Mouse (Mus musculus) liver, embryonic 14.5 days (tissue): Measurements from ENCODE around the gene Cst12. TPM values are rescaled to one million over a fixed set of nuclear protein-coding genes. Genes with fewer than 3 reads are reported as not detected.

Source experiments
- ATAC-seq: fragments of 200-750 bp; cut with Nextera tagmentation; 2 replicates; pipeline ENCODE4 v1.8.0; 2017; ENCODE audit warnings: moderate number of reproducible peaks, mild to moderate bottlenecking, moderate library complexity; ENCODE audit not compliant: insufficient read depth
- DNase-seq, 3 experiments: peaks; one replicate each; pipeline ENCODE4 v3.0.0-alpha.2; 2012 to 2013; ENCODE audit warnings: low read depth in 3 of 3, low spot score in 3 of 3
- H3K27ac ChIP-seq: fragments of 300-500 bp; sonication (generic); 2 replicates; pipeline ENCODE4 v1.5.1; 2014; ENCODE audit warnings: moderate library complexity, mild to moderate bottlenecking, control low read depth, inconsistent platforms
- H3K27me3 ChIP-seq: fragments of 300-500 bp; sonication (generic); 2 replicates; pipeline ENCODE4 v1.6.1; 2014; ENCODE audit warnings: mild to moderate bottlenecking, low read length, moderate library complexity; ENCODE audit not compliant: control insufficient read depth, insufficient read depth
- H3K36me3 ChIP-seq: fragments of 300-500 bp; sonication (generic); replicated peaks from 2 replicates; pipeline ENCODE4 v1.6.1; 2014; ENCODE audit warnings: low read depth; ENCODE audit not compliant: control insufficient read depth, insufficient read depth
- H3K4me1 ChIP-seq, 2 experiments: fragments of 200-500 bp in 1 of 2; fragments of 300-500 bp in 1 of 2; sonication (generic) in 1 of 2; replicated peaks; 2 replicates each; pipeline ENCODE4 v1.6.1; 2012 to 2014; ENCODE audit warnings: antibody characterized with exemption in 1 of 2, inconsistent platforms in 1 of 2, low read length in 1 of 2; ENCODE audit not compliant: control insufficient read depth in 2 of 2, insufficient read depth in 2 of 2
- H3K4me2 ChIP-seq: fragments of 300-500 bp; sonication (generic); 2 replicates; pipeline ENCODE4 v1.6.1; 2014; ENCODE audit warnings: low read depth, mild to moderate bottlenecking, control low read depth, moderate library complexity
- H3K4me3 ChIP-seq, 2 experiments: fragments of 200-500 bp in 1 of 2; fragments of 300-500 bp in 1 of 2; sonication (generic) in 1 of 2; 2 replicates each; pipeline ENCODE4 v1.5.1; 2012 to 2014; ENCODE audit warnings: low read depth in 2 of 2, low read length in 2 of 2, mild to moderate bottlenecking in 2 of 2, control low read depth in 1 of 2, inconsistent platforms in 1 of 2, moderate library complexity in 1 of 2; ENCODE audit not compliant: insufficient read depth in 1 of 2
- H3K9ac ChIP-seq: fragments of 300-500 bp; sonication (generic); replicated peaks from 2 replicates; pipeline ENCODE4 v1.6.1; 2014; ENCODE audit warnings: mild to moderate bottlenecking, control low read depth, moderate library complexity
- H3K9me3 ChIP-seq: fragments of 300-500 bp; sonication (generic); 2 replicates; pipeline ENCODE4 v1.6.1; 2016; ENCODE audit warnings: low read length, mixed read lengths; ENCODE audit not compliant: control insufficient read depth
- CTCF ChIP-seq: IDR thresholded peaks from 2 replicates; pipeline ENCODE4 v1.5.1; 2016; ENCODE audit warnings: antibody characterized with exemption, low read depth, control low read depth
- EP300 ChIP-seq: IDR thresholded peaks from 2 replicates; pipeline ENCODE4 v1.6.1; 2016; ENCODE audit warnings: antibody characterized with exemption, low read depth
- WGBS: fragments of 180-500 bp; shearing (Covaris S2); extraction: QIAGEN DNeasy Blood & Tissue Kit; methylation state at CpG from one replicate; pipeline ENCODE4 v1.1.7; 2014; ENCODE audit not compliant: insufficient replicate concordance; 5-methylcytosine and 5-hydroxymethylcytosine counted together
- polyA plus RNA-seq, 2 experiments: library from polyadenylated mRNA; depleted of rRNA in 1 of 2; stranded (reverse) in 1 of 2; unstranded in 1 of 2; fragments of >200 nt; fragmentation: Nextera tagmentation in 1 of 2; extraction: Ambion mirVana in 1 of 2; gene quantifications; 2 replicates each; pipeline versions ENCODE4 v1.2.1 to v1.2.3; 2012 to 2014

Gene Cst12
- polyA plus RNA-seq, 2 experiments = not detected

DNA sequence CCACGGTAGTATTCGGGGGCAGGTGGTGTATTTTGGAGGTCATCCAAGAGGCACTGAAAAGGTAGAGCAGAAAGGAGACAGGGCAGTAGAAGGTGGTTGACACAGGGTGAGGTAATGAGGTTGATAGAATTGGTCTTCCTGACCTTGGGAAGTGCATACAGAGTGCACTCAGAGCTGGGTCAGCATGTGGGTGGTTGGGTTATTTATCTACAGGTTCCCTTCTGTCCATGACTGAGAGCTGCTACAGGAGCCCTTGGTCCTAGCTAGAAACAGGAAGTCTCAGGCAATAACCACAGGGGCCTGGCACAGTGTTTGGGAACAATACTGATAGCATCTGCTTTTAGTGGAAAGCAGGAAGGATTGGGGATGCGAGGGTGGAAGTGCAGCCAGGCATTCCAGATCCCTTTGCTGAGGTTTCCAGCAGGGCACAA is 12.3 kb downstream of the Cst12 start:
- TF ChIP-seq EP300 (no peak), CTCF (no peak)
- ATAC-seq = peak; percentile 37; the same call in 1 of the 2 replicates
- no peak overlapping the region for H3K4me3 ChIP-seq
- 14% methylated on average over 3 of the region's 3 CpGs for WGBS
- DNase-seq = no peak
- H3K9ac ChIP-seq = no peak overlapping the region
- no peaks in the 10 kb centered on the region for H3K27me3 ChIP-seq
- H3K27ac ChIP-seq = no peak overlapping the region
- no peaks in the 10 kb centered on the region for H3K9me3 ChIP-seq
- no peaks in the 10 kb centered on the region for H3K36me3 ChIP-seq
- no peak overlapping the region for H3K4me2 ChIP-seq
- H3K4me1 ChIP-seq = no peaks in the 10 kb centered on the region

GRCm38 (mm10) chr2:148806696-148807095 is 17.5 kb downstream of the Cst12 start:
- Histone ChIP-seq H3K27ac (no peak overlapping the region), H3K27me3 (no peaks in the 10 kb centered on the region), H3K4me3 (no peak overlapping the region), H3K4me2 (no peak overlapping the region), H3K4me1 (no peaks in the 10 kb centered on the region), H3K36me3 (no peaks in the 10 kb centered on the region), H3K9me3 (no peaks in the 10 kb centered on the region), H3K9ac (no peak overlapping the region)
- no peak for DNase-seq
- ATAC-seq = no peak
- 66% methylated on average over 6 of the region's 6 CpGs for WGBS
- no peak for TF ChIP-seq EP300
- no peak for TF ChIP-seq CTCF

DNA sequence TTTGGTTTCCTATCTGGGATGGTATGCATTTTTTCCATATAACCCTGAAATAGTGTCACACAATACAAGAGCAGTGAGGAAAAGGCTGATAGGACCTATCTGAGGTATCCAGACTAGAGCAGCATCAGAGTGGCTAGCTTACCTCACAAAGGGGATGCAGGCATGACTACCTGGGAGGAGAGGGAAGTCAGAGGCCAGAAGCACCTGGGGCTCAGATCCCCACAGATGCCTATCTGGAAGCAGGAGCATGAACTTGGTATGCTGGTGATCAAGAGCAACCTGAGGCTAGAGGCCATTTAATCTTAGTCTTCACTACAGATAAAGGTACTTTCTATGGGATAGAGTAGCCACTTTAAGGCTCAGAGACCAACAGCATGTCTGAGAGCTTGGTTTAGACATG is 30.7 kb downstream of the Cst12 start, which contains the start of gene Cst13:
Gene Cst13 (plus strand): TSS at position 173 of the 400 bp plus-strand sequence.
- TF ChIP-seq EP300 (no peak), CTCF (no peak)
- no peaks in the 10 kb centered on the region for H3K9me3 ChIP-seq
- no peaks in the 10 kb centered on the region for H3K4me1 ChIP-seq
- no peaks in the 10 kb centered on the region for H3K27me3 ChIP-seq
- H3K9ac ChIP-seq = no peak within 1 kb of the TSS
- no peaks in the 10 kb centered on the region for H3K36me3 ChIP-seq
- DNase-seq = no peak
- no peak within 1 kb of the TSS for H3K27ac ChIP-seq
- ATAC-seq = no peak
- no peak within 1 kb of the TSS for H3K4me2 ChIP-seq
- no peak within 1 kb of the TSS for H3K4me3 ChIP-seq

DNA sequence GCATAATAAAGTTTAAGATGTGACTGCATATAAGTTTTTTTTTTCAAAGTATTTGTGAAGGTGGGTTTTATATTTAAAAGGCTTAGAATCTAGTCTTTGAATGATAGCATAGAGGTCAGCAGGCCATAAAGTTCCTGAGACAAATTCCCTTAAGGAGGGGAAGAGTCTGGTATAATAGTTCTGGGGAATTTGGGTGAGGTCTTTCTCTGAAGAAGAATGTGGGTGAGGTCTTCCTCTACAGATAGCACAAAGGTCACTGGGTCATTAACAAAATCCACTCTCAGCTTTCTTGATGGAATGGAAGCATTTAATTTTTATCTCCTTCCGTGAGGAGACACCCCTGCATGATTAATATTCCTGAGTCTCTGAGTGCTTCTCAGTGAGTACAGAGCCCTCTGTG is 36.8 kb downstream of the Cst12 start:
- Histone ChIP-seq H3K9ac (no peak overlapping the region), H3K27me3 (no peaks in the 10 kb centered on the region), H3K9me3 (no peaks in the 10 kb centered on the region), H3K36me3 (no peaks in the 10 kb centered on the region), H3K4me1 (no peaks in the 10 kb centered on the region), H3K27ac (no peak overlapping the region), H3K4me3 (no peak overlapping the region), H3K4me2 (no peak overlapping the region)
- ATAC-seq (no peak), DNase-seq (no peak)
- 52% methylated on average over 1 of the region's 1 CpGs for WGBS
- TF ChIP-seq CTCF (no peak), EP300 (no peak)

DNA sequence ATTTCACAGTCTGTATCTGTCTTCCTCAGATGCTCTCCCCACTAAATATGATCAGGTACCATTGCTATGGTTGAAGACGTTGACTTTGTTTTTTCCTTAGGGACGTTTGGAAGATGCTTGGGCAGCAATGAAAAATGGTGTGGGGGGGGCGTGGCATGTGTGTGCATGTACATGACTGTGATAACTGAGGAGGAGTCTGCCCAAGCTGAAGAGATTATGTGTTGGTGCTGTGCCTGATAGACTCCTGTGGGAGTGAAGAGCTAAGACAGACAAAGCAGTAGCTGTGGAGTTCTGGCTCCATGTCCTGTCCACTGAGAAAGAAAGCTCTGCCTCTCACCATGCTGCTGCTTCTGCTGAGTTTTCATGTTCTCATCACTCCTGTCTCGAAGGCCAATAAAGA is 45.8 kb downstream of the Cst12 start, which contains the start of gene Cst9:
Gene Cst9 (plus strand): TSS at position 236 of the 400 bp plus-strand sequence.
- Histone ChIP-seq H3K9me3 (no peaks in the 10 kb centered on the region), H3K27me3 (no peaks in the 10 kb centered on the region), H3K4me2 (no peak within 1 kb of the TSS), H3K36me3 (no peaks in the 10 kb centered on the region), H3K4me3 (no peak within 1 kb of the TSS), H3K27ac (no peak within 1 kb of the TSS), H3K4me1 (no peaks in the 10 kb centered on the region), H3K9ac (no peak within 1 kb of the TSS)
- no peak for DNase-seq
- WGBS = 34% methylated on average over 4 of the region's 4 CpGs
- ATAC-seq = no peak
- no peak for TF ChIP-seq EP300
- no peak for TF ChIP-seq CTCF
